Mouse (Mus musculus): ENCODE measurements at regions not wholly inside any gene's neighbourhood (a gene's known extent, or its start where the extent isn't known, plus 50 kb on each side); places are given as distances from the start of the nearest gene placed in this dataset.

DNA sequence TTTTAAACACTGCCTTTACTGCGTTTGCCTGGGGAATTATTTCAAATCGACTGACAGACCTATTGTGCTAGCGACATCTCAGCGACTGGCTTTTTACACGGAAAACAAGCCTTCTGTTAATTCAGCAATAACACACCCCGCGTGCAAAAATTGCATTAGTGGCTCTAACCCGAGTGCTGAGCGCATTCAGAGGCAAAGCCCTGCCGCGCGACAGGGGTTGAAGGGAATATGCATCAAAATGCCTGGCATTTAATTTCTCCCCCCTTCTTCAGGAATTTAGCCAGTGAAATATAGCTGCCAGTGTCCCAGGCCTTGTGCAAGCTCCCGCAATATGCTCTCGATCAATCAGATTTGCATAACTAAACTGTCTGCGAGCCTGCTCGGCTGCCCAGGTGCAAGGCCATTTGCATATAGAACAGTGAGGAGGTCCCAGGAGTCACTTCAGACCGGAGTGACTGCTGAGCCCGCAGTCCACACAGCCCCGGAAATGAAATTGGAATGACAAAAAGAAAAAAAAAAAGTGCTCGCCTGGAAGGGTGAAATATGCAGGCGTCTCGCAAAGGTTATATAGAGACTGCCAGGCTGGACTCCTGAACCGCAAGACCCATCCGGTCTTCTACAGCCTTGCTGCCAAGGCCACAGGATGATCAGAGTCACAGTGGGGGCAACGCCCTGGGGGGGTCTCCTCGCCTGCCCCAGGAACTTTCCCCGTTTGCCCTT, 165.1 kb downstream of the Vrk1 start:
- Histone ChIP-seq H3K27ac (ENCODE audit: control insufficient read depth, insufficient read depth, low read depth, low read length) (no peak overlapping the region), H3K36me3 (ENCODE audit: control insufficient read depth, insufficient read depth, low read length) (no peaks in the 10 kb centered on the region), H3K4me1 (ENCODE audit: control insufficient read depth, insufficient read depth, low read length) (peaks cover 16% of the 10 kb centered on the region), H3K4me3 (ENCODE audit: control insufficient read depth, low read depth, low read length) (no peak overlapping the region), H3K27me3 (ENCODE audit: control insufficient read depth, insufficient read depth, low read length) (no peaks in the 10 kb centered on the region)
- TF ChIP-seq POLR2A (IDR thresholded peaks at IDR 0.05; ENCODE audit: control insufficient read depth, low read depth, low read length) (no peak), CTCF (IDR thresholded peaks at IDR 0.05; ENCODE audit: control insufficient read depth, insufficient read depth, insufficient replicate concordance, low read depth, low read length) (no peak)

DNA sequence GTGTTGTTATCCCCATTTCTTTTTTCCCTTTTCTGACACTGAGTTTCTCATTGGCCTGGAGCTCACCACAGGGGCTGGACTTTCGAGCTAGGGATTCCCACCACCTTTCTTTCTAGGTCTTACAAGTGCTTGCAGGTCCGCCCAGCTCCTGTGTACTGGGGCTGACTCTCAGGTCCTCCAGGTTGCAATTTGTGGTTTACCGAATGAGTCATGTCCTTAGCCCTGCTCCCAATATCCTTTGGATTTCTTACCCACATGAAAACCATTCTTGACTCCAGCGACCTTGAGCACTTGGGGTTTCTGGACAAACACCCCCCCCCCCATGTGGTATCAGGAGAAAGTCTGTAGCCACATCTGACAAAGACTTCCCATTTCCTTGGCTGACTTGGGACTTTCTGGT, 167.3 kb downstream of the Vrk1 start:
- no peaks in the 10 kb centered on the region for H3K36me3 ChIP-seq (ENCODE audit: control insufficient read depth, insufficient read depth, low read length)
- TF ChIP-seq CTCF (IDR thresholded peaks at IDR 0.05; ENCODE audit: control insufficient read depth, insufficient read depth, insufficient replicate concordance, low read depth, low read length) (no peak), POLR2A (IDR thresholded peaks at IDR 0.05; ENCODE audit: control insufficient read depth, low read depth, low read length) (no peak)
- H3K4me3 ChIP-seq (ENCODE audit: control insufficient read depth, low read depth, low read length) = no peak overlapping the region
- H3K4me1 ChIP-seq (ENCODE audit: control insufficient read depth, insufficient read depth, low read length) = peaks cover 16% of the 10 kb centered on the region
- H3K27ac ChIP-seq (ENCODE audit: control insufficient read depth, insufficient read depth, low read depth, low read length) = no peak overlapping the region
- no peaks in the 10 kb centered on the region for H3K27me3 ChIP-seq (ENCODE audit: control insufficient read depth, insufficient read depth, low read length)

DNA sequence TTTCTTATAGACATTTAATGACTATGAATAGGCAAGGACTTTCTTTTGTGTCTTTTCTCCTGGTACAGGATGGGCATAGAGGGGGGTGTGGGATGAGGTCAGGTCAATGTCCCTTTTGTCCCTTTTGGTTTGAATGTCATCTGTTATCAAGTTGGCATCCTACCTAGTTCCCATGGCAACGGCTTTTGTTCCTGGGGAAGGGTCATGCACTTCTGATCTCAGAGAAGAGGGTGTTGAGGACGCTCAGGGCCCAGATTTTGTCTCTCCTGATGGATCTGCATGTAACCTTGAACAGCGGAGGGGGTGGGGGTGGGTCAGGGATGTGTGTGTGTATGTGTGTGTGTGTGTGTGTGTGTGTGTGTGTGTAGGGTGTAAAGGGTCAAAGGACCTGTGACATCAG, 167.8 kb downstream of the Vrk1 start:
- H3K36me3 ChIP-seq (ENCODE audit: control insufficient read depth, insufficient read depth, low read length) = no peaks in the 10 kb centered on the region
- no peaks in the 10 kb centered on the region for H3K27me3 ChIP-seq (ENCODE audit: control insufficient read depth, insufficient read depth, low read length)
- H3K4me1 ChIP-seq (ENCODE audit: control insufficient read depth, insufficient read depth, low read length) = peaks cover 16% of the 10 kb centered on the region
- no peak overlapping the region for H3K27ac ChIP-seq (ENCODE audit: control insufficient read depth, insufficient read depth, low read depth, low read length)
- TF ChIP-seq POLR2A (IDR thresholded peaks at IDR 0.05; ENCODE audit: control insufficient read depth, low read depth, low read length) = no peak
- TF ChIP-seq CTCF (IDR thresholded peaks at IDR 0.05; ENCODE audit: control insufficient read depth, insufficient read depth, insufficient replicate concordance, low read depth, low read length) = no peak
- no peak overlapping the region for H3K4me3 ChIP-seq (ENCODE audit: control insufficient read depth, low read depth, low read length)

DNA sequence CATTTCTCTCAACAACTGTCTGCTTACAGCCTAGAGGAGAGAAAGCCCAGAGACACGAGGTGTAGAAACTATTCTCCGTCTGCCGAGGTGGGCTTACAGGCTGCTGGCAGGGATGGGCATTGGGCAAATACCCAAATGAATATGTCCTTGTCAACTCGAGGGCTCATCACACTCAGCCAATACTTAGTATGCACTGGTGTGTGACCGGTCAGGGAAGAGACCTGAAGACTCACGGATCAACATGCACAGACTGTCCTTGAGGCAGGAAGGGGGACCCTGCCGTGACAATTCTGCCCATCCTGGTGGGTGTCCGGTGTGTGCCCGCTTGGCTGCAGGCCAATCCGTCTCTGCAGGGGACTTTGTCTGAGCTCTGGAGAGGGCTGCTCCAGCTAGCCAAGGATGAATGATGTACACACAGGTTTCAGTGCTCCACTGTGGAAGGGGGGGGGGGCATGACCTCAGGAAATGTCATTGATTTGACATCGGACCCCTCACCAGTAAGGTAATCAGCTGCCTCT, 168.7 kb downstream of the Vrk1 start:
- no peaks in the 10 kb centered on the region for H3K27me3 ChIP-seq (ENCODE audit: control insufficient read depth, insufficient read depth, low read length)
- TF ChIP-seq CTCF (IDR thresholded peaks at IDR 0.05; ENCODE audit: control insufficient read depth, insufficient read depth, insufficient replicate concordance, low read depth, low read length) (no peak), POLR2A (IDR thresholded peaks at IDR 0.05; ENCODE audit: control insufficient read depth, low read depth, low read length) (no peak)
- H3K4me3 ChIP-seq (ENCODE audit: control insufficient read depth, low read depth, low read length) = no peak overlapping the region
- peaks cover 16% of the 10 kb centered on the region for H3K4me1 ChIP-seq (ENCODE audit: control insufficient read depth, insufficient read depth, low read length)
- H3K36me3 ChIP-seq (ENCODE audit: control insufficient read depth, insufficient read depth, low read length) = no peaks in the 10 kb centered on the region
- no peak overlapping the region for H3K27ac ChIP-seq (ENCODE audit: control insufficient read depth, insufficient read depth, low read depth, low read length)

GRCm38 (mm10) chr12:106182923-106183322, 172.9 kb downstream of the Vrk1 start:
- Histone ChIP-seq H3K27me3 (ENCODE audit: control insufficient read depth, insufficient read depth, low read length) (no peaks in the 10 kb centered on the region), H3K36me3 (ENCODE audit: control insufficient read depth, insufficient read depth, low read length) (no peaks in the 10 kb centered on the region), H3K4me1 (ENCODE audit: control insufficient read depth, insufficient read depth, low read length) (peaks cover 2% of the 10 kb centered on the region; the same call in 1 of the 2 replicates), H3K27ac (ENCODE audit: control insufficient read depth, insufficient read depth, low read depth, low read length) (no peak overlapping the region), H3K4me3 (ENCODE audit: control insufficient read depth, low read depth, low read length) (no peak overlapping the region)
- TF ChIP-seq CTCF (IDR thresholded peaks at IDR 0.05; ENCODE audit: control insufficient read depth, insufficient read depth, insufficient replicate concordance, low read depth, low read length) (no peak), POLR2A (IDR thresholded peaks at IDR 0.05; ENCODE audit: control insufficient read depth, low read depth, low read length) (no peak)

- Histone ChIP-seq H3K36me3 (ENCODE audit: control insufficient read depth, insufficient read depth, low read length) (no peaks in the 10 kb centered on the region), H3K27me3 (ENCODE audit: control insufficient read depth, insufficient read depth, low read length) (no peaks in the 10 kb centered on the region), H3K4me3 (ENCODE audit: control insufficient read depth, low read depth, low read length) (no peak overlapping the region), H3K4me1 (ENCODE audit: control insufficient read depth, insufficient read depth, low read length) (peaks cover 2% of the 10 kb centered on the region; the same call in 1 of the 2 replicates), H3K27ac (ENCODE audit: control insufficient read depth, insufficient read depth, low read depth, low read length) (no peak overlapping the region)
- TF ChIP-seq CTCF (IDR thresholded peaks at IDR 0.05; ENCODE audit: control insufficient read depth, insufficient read depth, insufficient replicate concordance, low read depth, low read length) (no peak), POLR2A (IDR thresholded peaks at IDR 0.05; ENCODE audit: control insufficient read depth, low read depth, low read length) (no peak)
These were observed 173.9 kb downstream of the Vrk1 start for GRCm38 (mm10) chr12:106183973-106184372.

DNA sequence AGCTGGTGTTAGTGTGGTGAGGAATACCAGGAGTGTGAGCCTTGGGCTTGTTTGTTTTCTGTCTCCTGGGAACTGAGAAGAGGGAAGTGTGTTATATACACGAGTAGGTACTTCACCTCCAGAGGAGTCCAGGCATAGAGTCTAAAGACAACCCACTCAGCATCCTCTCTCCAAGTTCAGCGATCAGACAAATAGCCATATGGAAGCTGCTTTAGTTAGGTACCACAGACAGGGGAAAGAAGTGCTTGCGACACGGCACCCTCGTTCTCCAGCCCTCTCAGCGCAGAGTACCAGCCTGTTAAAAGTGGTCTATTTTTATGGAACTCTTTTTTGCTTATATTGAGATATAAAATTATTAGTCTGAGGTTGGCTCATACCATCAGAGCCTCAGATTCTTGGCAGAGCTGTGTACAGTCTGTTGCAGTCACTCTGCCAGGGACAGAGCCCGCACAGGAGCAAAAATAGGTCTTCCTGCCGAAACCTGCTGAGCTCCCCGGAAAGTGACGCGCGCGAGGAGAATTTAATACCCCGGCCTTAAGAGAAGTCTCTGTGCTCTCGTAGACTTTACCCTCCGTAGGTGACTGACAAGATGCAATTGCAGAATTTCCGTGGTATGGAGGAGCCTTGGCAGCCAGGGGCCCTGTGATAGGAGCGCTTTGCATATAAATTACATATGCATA, 175.5 kb downstream of the Vrk1 start:
- Histone ChIP-seq H3K4me1 (ENCODE audit: control insufficient read depth, insufficient read depth, low read length) (peaks cover 2% of the 10 kb centered on the region; the same call in 1 of the 2 replicates), H3K4me3 (ENCODE audit: control insufficient read depth, low read depth, low read length) (no peak overlapping the region), H3K36me3 (ENCODE audit: control insufficient read depth, insufficient read depth, low read length) (no peaks in the 10 kb centered on the region), H3K27me3 (ENCODE audit: control insufficient read depth, insufficient read depth, low read length) (no peaks in the 10 kb centered on the region), H3K27ac (ENCODE audit: control insufficient read depth, insufficient read depth, low read depth, low read length) (no peak overlapping the region)
- no peak for TF ChIP-seq POLR2A (IDR thresholded peaks at IDR 0.05; ENCODE audit: control insufficient read depth, low read depth, low read length)
- no peak for TF ChIP-seq CTCF (IDR thresholded peaks at IDR 0.05; ENCODE audit: control insufficient read depth, insufficient read depth, insufficient replicate concordance, low read depth, low read length)

All from testis, adult 2 months (tissue).